Mouse (Mus musculus): Measurements from ENCODE around the gene Tekt4. TPM values are rescaled to one million over a fixed set of nuclear protein-coding genes. Genes with fewer than 3 reads are reported as not detected.

The Tekt4 gene
- total RNA-seq (2015) (not detected in 2 replicates), total RNA-seq (2017) (not detected in 2 replicates)

- ATAC-seq (ENCODE audit: poor library complexity, severe bottlenecking): no peak
These were observed at the start of gene Tekt4 for GRCm38 (mm10) chr17:25454272-25454671. Gene Tekt4 (plus strand): TSS chr17:25454615.

- no peak for ATAC-seq (ENCODE audit: poor library complexity, severe bottlenecking)
These were observed 49.1 kb upstream of the Tekt4 start for GRCm38 (mm10) chr17:25405224-25405895.

- no peak for ATAC-seq (ENCODE audit: poor library complexity, severe bottlenecking)
These were observed 48.4 kb upstream of the Tekt4 start for GRCm38 (mm10) chr17:25406011-25406441.

GRCm38 (mm10) chr17:25407352-25407751, 47.1 kb upstream of the Tekt4 start:
- no peak for ATAC-seq (ENCODE audit: poor library complexity, severe bottlenecking)

- no peak for ATAC-seq (ENCODE audit: poor library complexity, severe bottlenecking)
These were observed 46.0 kb upstream of the Tekt4 start for GRCm38 (mm10) chr17:25408302-25408999.

GRCm38 (mm10) chr17:25409621-25410020, 44.8 kb upstream of the Tekt4 start:
- no peak for ATAC-seq (ENCODE audit: poor library complexity, severe bottlenecking)

GRCm38 (mm10) chr17:25410180-25410579, 44.2 kb upstream of the Tekt4 start:
- ATAC-seq (ENCODE audit: poor library complexity, severe bottlenecking): no peak

GRCm38 (mm10) chr17:25410786-25411185, 43.6 kb upstream of the Tekt4 start:
- no peak for ATAC-seq (ENCODE audit: poor library complexity, severe bottlenecking)

GRCm38 (mm10) chr17:25411251-25411650, 43.2 kb upstream of the Tekt4 start:
- no peak for ATAC-seq (ENCODE audit: poor library complexity, severe bottlenecking)

GRCm38 (mm10) chr17:25414209-25414608, 40.2 kb upstream of the Tekt4 start:
- no peak for ATAC-seq (ENCODE audit: poor library complexity, severe bottlenecking)

GRCm38 (mm10) chr17:25414917-25415316, 39.5 kb upstream of the Tekt4 start:
- no peak for ATAC-seq (ENCODE audit: poor library complexity, severe bottlenecking)

GRCm38 (mm10) chr17:25415421-25415913, 38.9 kb upstream of the Tekt4 start:
- ATAC-seq (ENCODE audit: poor library complexity, severe bottlenecking): no peak

GRCm38 (mm10) chr17:25416219-25416618, 38.2 kb upstream of the Tekt4 start:
- ATAC-seq (ENCODE audit: poor library complexity, severe bottlenecking): no peak

GRCm38 (mm10) chr17:25417990-25418389, 36.4 kb upstream of the Tekt4 start:
- ATAC-seq (ENCODE audit: poor library complexity, severe bottlenecking): no peak

- ATAC-seq (ENCODE audit: poor library complexity, severe bottlenecking): no peak
These were observed 35.5 kb upstream of the Tekt4 start for GRCm38 (mm10) chr17:25418926-25419325.

GRCm38 (mm10) chr17:25420998-25421397, 33.4 kb upstream of the Tekt4 start:
- ATAC-seq (ENCODE audit: poor library complexity, severe bottlenecking): no peak

GRCm38 (mm10) chr17:25424526-25425080, 29.8 kb upstream of the Tekt4 start:
- ATAC-seq (ENCODE audit: poor library complexity, severe bottlenecking): no peak

GRCm38 (mm10) chr17:25425996-25426395, 28.4 kb upstream of the Tekt4 start:
- no peak for ATAC-seq (ENCODE audit: poor library complexity, severe bottlenecking)

- no peak for ATAC-seq (ENCODE audit: poor library complexity, severe bottlenecking)
These were observed 27.0 kb upstream of the Tekt4 start for GRCm38 (mm10) chr17:25427441-25427840.

- ATAC-seq (ENCODE audit: poor library complexity, severe bottlenecking): no peak
These were observed 25.2 kb upstream of the Tekt4 start for GRCm38 (mm10) chr17:25429240-25429639.

GRCm38 (mm10) chr17:25429886-25430285, 24.5 kb upstream of the Tekt4 start:
- no peak for ATAC-seq (ENCODE audit: poor library complexity, severe bottlenecking)

- no peak for ATAC-seq (ENCODE audit: poor library complexity, severe bottlenecking)
These were observed 23.9 kb upstream of the Tekt4 start for GRCm38 (mm10) chr17:25430534-25430933.

Data from megakaryocyte, adult 5-6 weeks (primary cell).